Mouse (Mus musculus) midbrain, embryonic 11.5 days (tissue): Measurements from ENCODE around the gene Jmjd7. TPM values are rescaled to one million over a fixed set of nuclear protein-coding genes. Genes with fewer than 3 reads are reported as not detected.
A peak's percentile ranks its signal among the peaks of the same experiment; 100 is the strongest.

Source experiments
- ATAC-seq: fragments of 200-750 bp; cut with Nextera tagmentation; 2 replicates; pipeline ENCODE4 v1.8.0; 2017; ENCODE audit warnings: moderate TSS enrichment, moderate library complexity; ENCODE audit not compliant: low FRiP score
- DNase-seq: peaks from one replicate; pipeline ENCODE4 v3.0.0; 2015; ENCODE audit warnings: low spot score; ENCODE audit errors: missing footprints
- H3K27ac ChIP-seq: fragments of 300-500 bp; sonication (generic); 2 replicates; pipeline ENCODE4 v1.5.1; 2014; ENCODE audit warnings: low read depth, low read length
- H3K27me3 ChIP-seq: fragments of 300-500 bp; sonication (generic); 2 replicates; pipeline ENCODE4 v1.6.1; 2014; ENCODE audit warnings: mild to moderate bottlenecking, low read length, moderate library complexity, mixed read lengths; ENCODE audit not compliant: control insufficient read depth, insufficient read depth
- H3K36me3 ChIP-seq: fragments of 300-500 bp; sonication (generic); 2 replicates; pipeline ENCODE4 v1.6.1; 2014; ENCODE audit warnings: mild to moderate bottlenecking, low read length, moderate library complexity, mixed read lengths; ENCODE audit not compliant: control insufficient read depth, insufficient read depth
- H3K4me1 ChIP-seq: fragments of 300-500 bp; sonication (generic); 2 replicates; pipeline ENCODE4 v1.6.1; 2014; ENCODE audit warnings: low read length; ENCODE audit not compliant: control insufficient read depth, insufficient read depth
- H3K4me2 ChIP-seq: fragments of 300-500 bp; sonication (generic); 2 replicates; pipeline ENCODE4 v1.6.1; 2014; ENCODE audit warnings: mild to moderate bottlenecking, moderate library complexity
- H3K4me3 ChIP-seq: fragments of 300-500 bp; sonication (generic); 2 replicates; pipeline ENCODE4 v1.5.1; 2014; ENCODE audit warnings: low read depth, low read length
- H3K9ac ChIP-seq: fragments of 300-500 bp; sonication (generic); 2 replicates; pipeline ENCODE4 v1.6.1; 2014; ENCODE audit warnings: low read length
- H3K9me3 ChIP-seq: fragments of 300-500 bp; sonication (generic); 2 replicates; pipeline ENCODE4 v1.6.1; 2016; ENCODE audit warnings: low read length; ENCODE audit not compliant: control insufficient read depth
- WGBS: fragments of 180-500 bp; shearing (Covaris S2); extraction: QIAGEN DNeasy Blood & Tissue Kit; methylation state at CpG from one replicate; pipeline ENCODE4 v1.1.7; 2014; 5-methylcytosine and 5-hydroxymethylcytosine counted together
- polyA plus RNA-seq: library from polyadenylated mRNA; unstranded; fragments of >200 nt; fragmentation: Nextera tagmentation; extraction: Ambion mirVana; gene quantifications from 2 replicates; pipeline ENCODE4 v1.2.1, GENCODE M21; 2014

Jmjd7 gene
- polyA plus RNA-seq, 1 experiment from 2014 or later, result 19.1 TPM

DNA sequence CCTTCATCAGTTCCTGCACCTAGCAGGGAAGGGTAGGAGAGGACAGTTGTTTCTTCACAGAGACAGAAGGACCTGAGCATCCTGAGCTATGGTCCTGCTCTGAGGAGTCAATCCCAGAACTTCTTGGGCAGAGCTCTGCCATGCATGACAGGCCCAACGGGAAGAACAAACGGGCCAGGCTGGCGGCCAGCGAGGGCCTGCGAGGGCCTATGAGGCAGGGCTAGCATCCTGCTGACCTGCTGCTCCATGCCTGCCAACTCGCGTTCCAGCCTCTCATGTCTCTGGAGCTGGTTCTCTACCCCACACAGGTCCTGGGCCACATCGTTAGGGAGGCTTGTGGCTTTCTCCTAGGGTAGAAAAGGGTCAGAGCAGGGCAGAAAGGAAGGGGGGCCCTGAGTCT, 35.0 kb downstream of the Jmjd7 start:
- H3K4me1 ChIP-seq, result no peaks in the 10 kb centered on the region
- H3K9ac ChIP-seq, result no peak overlapping the region
- H3K36me3 ChIP-seq, result no peaks in the 10 kb centered on the region
- H3K27me3 ChIP-seq, result no peaks in the 10 kb centered on the region
- ATAC-seq, result no peak
- H3K4me3 ChIP-seq, result no peak overlapping the region
- 74% methylated on average over 8 of the region's 8 CpGs for WGBS
- no peak for DNase-seq
- H3K27ac ChIP-seq, result no peak overlapping the region
- H3K9me3 ChIP-seq, result no peaks in the 10 kb centered on the region
- H3K4me2 ChIP-seq, result no peak overlapping the region

DNA sequence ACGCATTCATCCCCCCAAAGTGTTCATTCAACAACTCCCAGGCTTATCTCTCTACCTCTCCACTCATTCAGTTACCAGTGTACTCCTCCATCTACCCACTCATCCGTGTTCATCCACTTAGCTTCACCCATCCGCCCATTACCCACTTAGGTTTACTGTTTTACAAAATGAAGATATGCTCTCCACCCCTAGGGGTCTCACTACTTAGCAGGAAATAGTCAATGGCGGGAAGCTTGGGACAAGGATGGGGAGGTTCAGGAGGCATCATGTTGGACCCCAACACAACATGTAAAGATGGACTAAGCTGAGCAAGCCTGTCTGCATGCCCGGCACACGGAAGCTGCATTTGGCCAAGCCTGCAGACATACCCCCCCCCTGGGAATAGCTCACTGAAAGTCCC, 37.4 kb downstream of the Jmjd7 start:
- H3K4me1 ChIP-seq, result no peaks in the 10 kb centered on the region
- no peaks in the 10 kb centered on the region for H3K9me3 ChIP-seq
- DNase-seq, result no peak
- no peaks in the 10 kb centered on the region for H3K27me3 ChIP-seq
- no peak overlapping the region for H3K27ac ChIP-seq
- WGBS, result 87% methylated on average over 6 of the region's 6 CpGs
- H3K4me2 ChIP-seq, result no peak overlapping the region
- no peaks in the 10 kb centered on the region for H3K36me3 ChIP-seq
- no peak overlapping the region for H3K4me3 ChIP-seq
- H3K9ac ChIP-seq, result no peak overlapping the region
- no peak for ATAC-seq

DNA sequence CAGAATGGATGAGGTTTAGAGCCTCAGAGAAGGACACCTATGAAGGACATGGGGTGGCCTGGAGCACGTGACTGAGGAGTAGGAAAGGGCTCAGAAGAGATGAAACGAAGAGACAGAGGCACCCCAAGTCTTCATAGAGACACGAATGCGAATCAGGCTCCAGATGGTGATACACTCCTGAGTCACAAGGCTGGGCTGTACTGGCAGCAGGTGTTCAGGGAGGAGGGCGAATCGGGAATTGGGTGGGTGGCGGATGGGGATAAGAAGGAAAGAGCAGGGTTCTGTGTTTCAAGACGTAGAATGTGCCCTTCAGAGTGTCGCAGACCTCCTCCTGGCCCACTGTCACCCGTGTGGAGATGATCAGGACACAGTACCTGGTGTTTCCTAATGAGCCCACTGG, 38.0 kb downstream of the Jmjd7 start:
- no peaks in the 10 kb centered on the region for H3K36me3 ChIP-seq
- DNase-seq (no peak), ATAC-seq (no peak)
- H3K4me3 ChIP-seq, result no peak overlapping the region
- H3K4me2 ChIP-seq, result no peak overlapping the region
- WGBS, result 92% methylated on average over 10 of the region's 10 CpGs
- no peak overlapping the region for H3K27ac ChIP-seq
- H3K9me3 ChIP-seq, result no peaks in the 10 kb centered on the region
- H3K27me3 ChIP-seq, result no peaks in the 10 kb centered on the region
- H3K4me1 ChIP-seq, result no peaks in the 10 kb centered on the region
- H3K9ac ChIP-seq, result no peak overlapping the region

DNA sequence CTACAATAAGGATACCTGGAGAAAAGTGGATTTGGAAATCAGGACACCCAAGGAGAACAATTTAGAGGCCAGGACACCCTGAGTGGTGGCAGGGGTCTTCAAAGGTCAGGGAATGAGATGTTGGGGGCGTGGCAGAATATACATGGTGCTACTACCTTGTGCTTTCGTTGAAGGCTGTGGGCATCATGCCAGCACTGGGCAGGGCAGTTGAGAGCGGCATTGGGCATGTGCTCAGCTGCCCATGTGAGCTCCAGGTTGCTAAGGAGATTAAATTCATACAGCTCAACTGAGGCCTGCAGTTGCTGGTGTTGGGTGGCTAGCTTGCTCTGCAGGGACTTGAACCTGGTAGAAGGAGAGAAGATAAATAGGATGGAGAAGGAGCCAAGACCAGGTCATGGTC, 38.9 kb downstream of the Jmjd7 start:
- 90% methylated on average over 3 of the region's 3 CpGs for WGBS
- no peak for DNase-seq
- Histone ChIP-seq H3K4me3 (no peak overlapping the region), H3K27ac (no peak overlapping the region), H3K27me3 (no peaks in the 10 kb centered on the region), H3K9me3 (no peaks in the 10 kb centered on the region), H3K36me3 (no peaks in the 10 kb centered on the region), H3K9ac (no peak overlapping the region), H3K4me1 (no peaks in the 10 kb centered on the region), H3K4me2 (no peak overlapping the region)
- ATAC-seq, result no peak

DNA sequence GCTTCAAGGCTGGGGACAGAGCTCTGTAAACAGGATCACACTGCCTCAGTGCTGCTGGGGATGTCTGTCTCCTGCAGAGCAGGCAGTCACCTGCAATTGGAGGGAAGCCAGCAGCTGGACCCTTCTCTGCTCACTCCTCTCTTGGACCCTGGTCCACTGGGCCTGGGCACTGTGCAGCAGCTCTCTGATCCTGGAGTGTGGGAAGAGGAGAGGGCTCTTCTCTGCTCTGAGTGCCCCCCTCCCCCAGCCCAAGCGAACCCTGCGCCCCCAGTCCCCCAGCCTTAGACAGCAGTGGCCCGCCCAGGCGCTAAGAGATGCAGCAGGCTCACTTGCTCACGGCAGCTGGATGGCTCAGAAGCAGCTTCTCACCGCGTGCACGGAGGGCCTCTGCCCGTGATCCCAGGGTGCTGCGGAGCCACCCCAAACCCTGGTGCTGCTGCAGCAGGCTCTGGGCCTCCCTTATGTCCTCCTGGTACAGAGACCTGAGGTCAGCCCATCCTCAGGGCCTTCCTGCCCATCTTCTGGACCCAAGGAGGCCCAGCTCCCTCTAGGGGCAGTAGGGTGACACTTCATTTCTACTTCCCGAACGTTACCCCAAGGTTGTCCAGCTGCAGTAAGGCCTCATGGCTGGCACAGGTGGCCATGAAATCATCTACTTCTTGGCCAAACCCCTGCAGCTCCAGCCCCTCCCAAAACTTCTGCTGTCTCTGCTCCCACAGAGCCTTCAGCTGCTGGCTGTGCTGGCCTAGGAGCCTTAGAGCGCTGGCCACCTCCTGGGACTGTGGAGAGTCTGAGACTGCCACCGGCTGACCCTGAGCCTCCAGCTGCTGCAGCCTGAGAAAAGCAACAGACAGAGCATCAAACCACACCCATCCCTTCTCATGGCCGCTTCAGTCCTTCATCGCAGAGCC, 41.5 kb downstream of the Jmjd7 start:
- peak overlapping the region; percentile 11; the same call in 1 of the 2 replicates for H3K9ac ChIP-seq

DNA sequence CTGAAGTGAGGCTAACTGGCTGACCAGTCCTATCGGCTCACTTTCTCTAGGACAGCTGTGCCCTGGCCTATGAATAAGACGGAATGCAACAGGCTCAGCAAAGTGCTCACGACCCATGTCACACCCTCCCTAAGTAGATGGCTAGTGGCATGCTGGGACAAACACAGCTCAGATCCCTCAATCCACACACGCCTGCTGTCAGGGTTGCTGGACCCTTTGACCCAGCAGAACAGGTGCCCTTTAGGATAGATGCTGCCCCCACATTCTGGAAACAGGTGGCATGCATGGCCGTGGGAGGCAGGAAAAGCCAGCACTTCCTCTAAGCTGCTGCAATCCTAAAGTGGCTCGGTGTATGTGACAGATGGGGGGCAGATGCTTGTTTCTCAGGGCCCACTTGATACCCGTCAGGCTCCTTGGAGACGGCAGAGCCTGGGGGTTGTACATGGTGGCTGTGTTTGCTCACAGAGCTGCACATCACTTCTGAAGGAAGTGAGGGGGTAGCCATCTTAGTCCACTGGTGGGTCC, 42.2 kb downstream of the Jmjd7 start:
- no peak overlapping the region for H3K4me2 ChIP-seq
- no peak overlapping the region for H3K9ac ChIP-seq
- no peaks in the 10 kb centered on the region for H3K9me3 ChIP-seq
- WGBS, result 71% methylated on average over 8 of the region's 8 CpGs
- no peak overlapping the region for H3K27ac ChIP-seq
- no peaks in the 10 kb centered on the region for H3K27me3 ChIP-seq
- DNase-seq (no peak), ATAC-seq (peak; percentile 23; the same call in 1 of the 2 replicates)
- H3K36me3 ChIP-seq, result no peaks in the 10 kb centered on the region
- H3K4me1 ChIP-seq, result no peaks in the 10 kb centered on the region
- no peak overlapping the region for H3K4me3 ChIP-seq

More for the DNA sequence above, 41.5 kb downstream of the Jmjd7 start:
- DNase-seq (peak; percentile 92), ATAC-seq (peak; percentile 70)
- H3K9me3 ChIP-seq, result no peaks in the 10 kb centered on the region
- no peak overlapping the region for H3K4me2 ChIP-seq
- H3K4me1 ChIP-seq, result no peaks in the 10 kb centered on the region
- H3K4me3 ChIP-seq, result no peak overlapping the region
- no peaks in the 10 kb centered on the region for H3K36me3 ChIP-seq
- H3K27me3 ChIP-seq, result no peaks in the 10 kb centered on the region
- 36% methylated on average over 16 of the region's 16 CpGs for WGBS
- no peak overlapping the region for H3K27ac ChIP-seq

DNA sequence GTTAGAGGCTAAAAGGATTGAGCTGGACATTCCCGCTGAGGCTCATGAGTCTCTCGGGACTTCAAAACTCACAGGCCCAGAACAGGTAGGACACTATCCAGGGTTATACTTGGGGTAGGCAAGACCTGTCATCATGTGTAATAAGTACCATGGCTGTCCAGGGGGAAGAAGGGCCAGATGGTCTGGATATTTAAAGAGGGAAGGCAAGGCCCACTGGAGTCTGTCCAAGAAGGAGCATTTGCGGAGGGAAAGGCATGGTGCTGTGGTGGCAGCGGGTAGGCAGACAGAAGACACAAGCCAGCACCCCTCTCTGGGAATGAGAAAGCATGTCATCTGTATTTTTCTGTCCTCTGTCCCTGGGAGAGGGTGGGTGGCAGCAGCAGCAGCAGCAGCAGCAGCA, 46.8 kb downstream of the Jmjd7 start:
- no peak overlapping the region for H3K4me2 ChIP-seq
- peaks cover 15% of the 10 kb centered on the region for H3K27me3 ChIP-seq
- peaks cover 2% of the 10 kb centered on the region; the same call in 1 of the 2 replicates for H3K4me1 ChIP-seq
- DNase-seq (no peak), ATAC-seq (no peak)
- no peaks in the 10 kb centered on the region for H3K36me3 ChIP-seq
- no peak overlapping the region for H3K9ac ChIP-seq
- WGBS, result 90% methylated on average over 4 of the region's 4 CpGs
- H3K4me3 ChIP-seq, result no peak overlapping the region
- H3K27ac ChIP-seq, result no peak overlapping the region
- no peaks in the 10 kb centered on the region for H3K9me3 ChIP-seq

DNA sequence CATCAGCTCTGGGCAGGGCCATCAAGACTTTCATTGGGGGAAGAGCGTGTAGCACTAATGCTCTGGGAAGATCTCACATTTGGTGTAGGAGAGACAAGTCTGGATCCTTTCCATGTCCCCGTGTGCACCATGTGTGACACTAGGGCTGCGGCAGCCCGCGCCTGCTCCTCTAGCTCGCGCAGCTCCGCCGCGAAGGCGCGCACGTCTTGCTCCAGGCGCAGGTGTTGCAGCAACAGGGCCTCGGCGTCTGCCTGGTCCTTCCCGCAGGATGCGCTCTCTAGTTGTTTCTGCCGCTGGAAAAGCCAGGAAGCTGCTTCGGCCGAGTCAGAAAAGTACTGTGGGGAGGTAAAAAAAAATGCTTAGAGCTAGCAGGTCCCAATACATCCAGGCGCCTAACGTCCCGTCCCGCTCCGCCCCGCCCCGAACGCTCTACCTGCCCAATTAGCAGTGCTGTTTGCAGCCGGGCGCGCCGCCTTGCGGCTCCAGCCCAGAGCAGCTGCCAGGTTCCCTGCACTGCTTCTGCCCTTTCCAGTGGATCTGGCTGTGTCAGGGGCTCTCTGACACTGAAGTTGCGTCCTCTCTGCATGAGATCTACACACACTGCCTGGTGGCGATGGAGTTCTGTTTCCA, 48.9 kb downstream of the Jmjd7 start:
- DNase-seq (peak; percentile 91), ATAC-seq (peak; percentile 64)
- Histone ChIP-seq H3K27ac (no peak overlapping the region), H3K4me3 (peak overlapping the region; percentile 28), H3K9me3 (no peaks in the 10 kb centered on the region), H3K4me1 (peaks cover 2% of the 10 kb centered on the region; the same call in 1 of the 2 replicates), H3K27me3 (peaks cover 15% of the 10 kb centered on the region), H3K9ac (peak overlapping the region; percentile 7; the same call in 1 of the 2 replicates), H3K4me2 (peak overlapping the region; percentile 60), H3K36me3 (no peaks in the 10 kb centered on the region)
- WGBS, result 2% methylated on average over 36 of the region's 36 CpGs
